Mouse (Mus musculus) hematopoietic stem cell, adult 5-6 weeks (primary cell): ENCODE measurements at regions not wholly inside any gene's neighbourhood (a gene's known extent, or its start where the extent isn't known, plus 50 kb on each side); places are given as distances from the start of the nearest gene placed in this dataset.

Experiments used
- ATAC-seq, 2 experiments: fragments of 125-278 bp in 1 of 2; replicated peaks in 1 of 2; 2 replicates each; pipeline ENCODE4 v1.8.0; 2016 to 2017; ENCODE audit warnings: inconsistent platforms in 2 of 2, mild to moderate bottlenecking in 2 of 2, moderate number of reproducible peaks in 2 of 2, low read depth in 1 of 2, moderate TSS enrichment in 1 of 2; ENCODE audit not compliant: low FRiP score in 2 of 2, poor library complexity in 2 of 2, severe bottlenecking in 2 of 2, insufficient read depth in 1 of 2, low TSS enrichment in 1 of 2

- no peak for ATAC-seq
Observed at GRCm38 (mm10) chr5:28947465-28947864, 248.3 kb upstream of the Rnf32 start.

GRCm38 (mm10) chr5:28943571-28944316, 252.0 kb upstream of the Rnf32 start:
- ATAC-seq, result no peak

- ATAC-seq, result no peak
Observed at GRCm38 (mm10) chr5:28940972-28941371, 254.8 kb upstream of the Rnf32 start.

- no peak for ATAC-seq
Observed at GRCm38 (mm10) chr5:28919296-28920063, 276.3 kb upstream of the Rnf32 start.

- ATAC-seq, result no peak
Observed at GRCm38 (mm10) chr5:28904500-28904899, 291.3 kb upstream of the Rnf32 start.

- ATAC-seq, result no peak
Observed at GRCm38 (mm10) chr5:28903805-28904320, 291.9 kb upstream of the Rnf32 start.

- ATAC-seq, result no peak
Observed at GRCm38 (mm10) chr5:28892703-28893249, 303.0 kb upstream of the Rnf32 start.

- ATAC-seq, result no peak
Observed at GRCm38 (mm10) chr5:28891988-28892387, 303.8 kb upstream of the Rnf32 start.

- ATAC-seq, result no peak
Observed at GRCm38 (mm10) chr5:28884746-28885365, 310.9 kb upstream of the Rnf32 start.

GRCm38 (mm10) chr5:28876199-28876598, 319.6 kb upstream of the Rnf32 start:
- ATAC-seq, result no peak

GRCm38 (mm10) chr5:28873600-28874265, 322.1 kb upstream of the Rnf32 start:
- ATAC-seq, result no peak

- ATAC-seq, result no peak
Observed at GRCm38 (mm10) chr5:28859604-28860371, 336.0 kb upstream of the Rnf32 start.

GRCm38 (mm10) chr5:28838141-28838925, 357.5 kb upstream of the Rnf32 start:
- no peak for ATAC-seq

- ATAC-seq, result no peak
Observed at GRCm38 (mm10) chr5:28819091-28819490, 352.0 kb upstream of the Shh start.

GRCm38 (mm10) chr5:28807950-28808349, 340.9 kb upstream of the Shh start:
- no peak for ATAC-seq

- ATAC-seq, result no peak
Observed at GRCm38 (mm10) chr5:28799464-28799863, 332.4 kb upstream of the Shh start.
